Mouse (Mus musculus): ENCODE data around the gene Gm8693.
"Not testable (repeated sequence)": the region's sequence is repeated elsewhere in the genome, so short reads cannot be mapped to it uniquely, and the experiment has no call there.

Gene Gm8693

DNA sequence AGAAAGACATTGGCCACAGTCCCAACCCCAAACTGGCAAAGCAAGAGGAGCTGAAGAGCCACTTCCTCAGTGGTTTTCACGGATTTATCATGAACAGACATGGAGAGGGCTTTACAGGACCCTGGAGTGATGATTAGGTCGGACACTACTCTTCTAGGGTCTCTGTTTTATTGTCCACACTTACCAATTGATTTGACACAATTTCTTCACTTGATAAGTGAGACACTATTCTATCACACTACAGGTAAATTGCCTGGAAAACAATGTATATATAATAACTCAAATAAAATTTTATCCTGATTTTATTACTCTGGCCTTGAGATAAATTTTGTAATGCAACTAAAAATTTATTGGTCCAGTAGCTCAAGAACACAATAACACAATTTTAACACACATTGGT, at the start of gene Gm8693:
Gene Gm8693, minus strand, starts transcription at position 101 of the 400 bp plus-strand sequence.
- DNase-seq (ENCODE audit: low read depth, low spot score), result not testable (repeated sequence)

DNA sequence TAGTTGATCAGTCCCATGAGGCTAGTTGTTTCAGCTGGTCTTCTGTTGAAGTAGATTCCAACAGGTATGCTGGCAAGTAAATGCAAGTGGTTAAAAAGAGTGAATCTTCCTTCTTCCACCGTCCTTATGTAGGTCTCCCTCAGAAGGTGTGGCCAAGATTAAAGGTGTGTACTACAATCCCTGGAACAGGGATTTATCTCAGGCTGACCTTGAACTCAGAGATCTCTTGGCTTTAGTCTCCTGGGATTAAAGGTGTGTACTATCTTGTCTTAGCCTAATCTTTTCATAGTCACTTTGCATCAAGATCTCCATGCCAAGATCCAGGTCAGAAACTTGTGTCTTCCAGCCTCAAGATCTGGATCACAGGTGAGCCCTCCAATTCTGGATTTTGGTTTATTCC, 27.5 kb upstream of the Gm8693 start, which contains the start of gene Gm4567:
Gene Gm4567, minus strand, starts transcription at position 101 of the 400 bp plus-strand sequence.
- DNase-seq (ENCODE audit: low read depth, low spot score), result not testable (repeated sequence)

- not testable (repeated sequence) for DNase-seq (ENCODE audit: low read depth, low spot score)
Observed at GRCm38 (mm10) chr7:22657718-22658117, 34.4 kb downstream of the Gm8693 start, which contains the start of gene Vmn1r155. TSS of gene Vmn1r155 (plus strand) at chr7:22658018.

Data from brain, adult 2 months (tissue).